Mouse (Mus musculus) ES-CJ7 (cell line): ENCODE data around the gene Gm38655.
A peak's percentile ranks its signal among the peaks of the same experiment; 100 is the strongest.
"Not testable (repeated sequence)": the region's sequence is repeated elsewhere in the genome, so short reads cannot be mapped to it uniquely, and the experiment has no call there.

Source experiments
- DNase-seq: peaks from one replicate; pipeline ENCODE4 v3.0.0; 2011; ENCODE audit warnings: low read depth, low spot score

Gene Gm38655

GRCm38 (mm10) chr17:25175411-25175810 is at the start of gene Gm38655:
Gene Gm38655 (minus strand): TSS chr17:25175471.
- DNase-seq: no peak

- no peak for DNase-seq
These were observed 49.4 kb upstream of the Gm38655 start for GRCm38 (mm10) chr17:25224586-25225222.

- no peak for DNase-seq
These were observed 47.8 kb upstream of the Gm38655 start for GRCm38 (mm10) chr17:25222951-25223601.

GRCm38 (mm10) chr17:25222504-25222940 is 47.3 kb upstream of the Gm38655 start:
- DNase-seq: not testable (repeated sequence)

- peak; percentile 72 for DNase-seq
These were observed 46.7 kb upstream of the Gm38655 start for GRCm38 (mm10) chr17:25221821-25222503.

- no peak for DNase-seq
These were observed 45.5 kb upstream of the Gm38655 start for GRCm38 (mm10) chr17:25220746-25221145.

- DNase-seq: no peak
These were observed 44.4 kb upstream of the Gm38655 start for GRCm38 (mm10) chr17:25219492-25220295.

- no peak for DNase-seq
These were observed 43.7 kb upstream of the Gm38655 start for GRCm38 (mm10) chr17:25218967-25219366.

GRCm38 (mm10) chr17:25215431-25215830 is 40.2 kb upstream of the Gm38655 start:
- peak; percentile 36 for DNase-seq

GRCm38 (mm10) chr17:25211705-25212104 is 36.4 kb upstream of the Gm38655 start:
- DNase-seq: no peak

GRCm38 (mm10) chr17:25210680-25211466 is 35.6 kb upstream of the Gm38655 start:
- no peak for DNase-seq

GRCm38 (mm10) chr17:25210006-25210405 is 34.7 kb upstream of the Gm38655 start:
- no peak for DNase-seq

GRCm38 (mm10) chr17:25202401-25202800 is 27.1 kb upstream of the Gm38655 start:
- DNase-seq: no peak

- no peak for DNase-seq
These were observed 13.8 kb upstream of the Gm38655 start for GRCm38 (mm10) chr17:25189091-25189490.

GRCm38 (mm10) chr17:25188150-25189031 is 13.1 kb upstream of the Gm38655 start, which contains the start of gene Unkl:
Gene Unkl (plus strand): TSS chr17:25188397.
- peak; percentile 52 for DNase-seq

- DNase-seq: peak; percentile 23
These were observed 12.5 kb upstream of the Gm38655 start for GRCm38 (mm10) chr17:25187784-25188149.

GRCm38 (mm10) chr17:25184961-25185360 is 9.7 kb upstream of the Gm38655 start:
- no peak for DNase-seq

GRCm38 (mm10) chr17:25184129-25184691 is 8.9 kb upstream of the Gm38655 start, which contains the start of gene BC003965:
Gene BC003965 (plus strand): TSS chr17:25184554.
- DNase-seq: peak; percentile 99

GRCm38 (mm10) chr17:25183232-25183631 is 8.0 kb upstream of the Gm38655 start:
- no peak for DNase-seq

- DNase-seq: no peak
These were observed 2.7 kb downstream of the Gm38655 start for GRCm38 (mm10) chr17:25172558-25172957.
